In genomic region chr11:51431968-51432367, GRCm38 (mm10) we compare ENCODE assay signal across 17 mouse cellular contexts.
A peak's percentile ranks its signal among the peaks of the same experiment; 100 is the strongest.
DNase-seq lines count a peak whose midpoint lies in the region; ATAC-seq and TF ChIP-seq lines count a peak whose summit lies in the region.
"Had no signal": no experiment of that assay in that cellular context is flagged by ENCODE, and none has a peak within 500 bp of the region (broad histone marks: within the 10 kb centered on the region; RNA-seq: fewer than 3 reads in every experiment).

No protein-coding gene starts in this region.

- no peak; the same call in 1 of the 2 replicates for ATAC-seq in kidney, embryonic 15.5 days (replicated peaks; ENCODE audit: low FRiP score)
- ATAC-seq in lung, postnatal 0 days: peak; percentile 18; the same call in 1 of the 2 replicates
- ATAC-seq: forebrain, embryonic 16.5 days had no signal

- no peak overlapping the region for H3ac ChIP-seq in myocyte (ENCODE audit: control insufficient read depth, insufficient read length)

- peak overlapping the region; percentile 24; the same call in 1 of the 2 replicates for H3K4me3 ChIP-seq in kidney, adult 2 months (ENCODE audit: insufficient read depth, low read depth, low read length)
- no peak overlapping the region for H3K4me3 ChIP-seq in kidney, embryonic 15.5 days (replicated peaks)
- H3K4me3 ChIP-seq in lung, postnatal 0 days (ENCODE audit: low read depth, low read length): no peak overlapping the region
- H3K4me3 ChIP-seq in myocyte: no peak overlapping the region
- no peak overlapping the region for H3K4me3 ChIP-seq in forebrain, embryonic 10.5 days
- H3K4me3 ChIP-seq: erythroblast, embryonic 14.5 days; liver, embryonic 15.5 days had no signal

- H3K4me2 ChIP-seq in kidney, embryonic 15.5 days: no peak overlapping the region
- peak overlapping the region; percentile 42 for H3K4me2 ChIP-seq in lung, postnatal 0 days (replicated peaks; ENCODE audit: low read depth, low read length)
- H3K4me2 ChIP-seq in myocyte (ENCODE audit: low read depth): peak overlapping the region; percentile 8
- H3K4me2 ChIP-seq: heart, embryonic 11.5 days; liver, embryonic 15.5 days had no signal

- WGBS in kidney, adult 2 months: 39% methylated on average over 8 of the region's 8 CpGs
- 46% methylated on average over 8 of the region's 8 CpGs for WGBS in kidney, embryonic 15.5 days
- 54% methylated on average over 8 of the region's 8 CpGs for WGBS in lung, postnatal 0 days
- WGBS in forebrain, embryonic 10.5 days: 84% methylated on average over 8 of the region's 8 CpGs

- H3K4me1 ChIP-seq in kidney, adult 2 months (ENCODE audit: control insufficient read depth, insufficient read depth, low read length): no peaks in the 10 kb centered on the region
- peaks cover 9% of the 10 kb centered on the region; the same call in 1 of the 2 replicates for H3K4me1 ChIP-seq in kidney, embryonic 15.5 days
- H3K4me1 ChIP-seq in lung, postnatal 0 days (ENCODE audit: insufficient read depth, low read depth, low read length): peaks cover 9% of the 10 kb centered on the region; the same call in 1 of the 2 replicates
- H3K4me1 ChIP-seq in forebrain, embryonic 10.5 days: peaks cover 26% of the 10 kb centered on the region

- no peak for TF ChIP-seq EP300 in lung, postnatal 0 days (IDR thresholded peaks at IDR 0.05)

- no peak for TF ChIP-seq CTCF in kidney, adult 2 months (conservative IDR thresholded peaks at IDR 0.05; ENCODE audit: insufficient read depth, insufficient read length, low read depth, low read length)
- no peak for TF ChIP-seq CTCF in lung, postnatal 0 days (IDR thresholded peaks at IDR 0.05)

- H3K36me3 ChIP-seq in kidney, adult 2 months (ENCODE audit: control insufficient read depth, insufficient read depth, low read length): no peaks in the 10 kb centered on the region
- no peaks in the 10 kb centered on the region for H3K36me3 ChIP-seq in kidney, embryonic 15.5 days
- H3K36me3 ChIP-seq in lung, postnatal 0 days (ENCODE audit: insufficient read depth, low read length): no peaks in the 10 kb centered on the region
- no peaks in the 10 kb centered on the region for H3K36me3 ChIP-seq in myocyte (ENCODE audit: control insufficient read depth, insufficient read depth)
- no peaks in the 10 kb centered on the region for H3K36me3 ChIP-seq in forebrain, embryonic 10.5 days (replicated peaks)
- H3K36me3 ChIP-seq: G1E; liver, embryonic 15.5 days had no signal

- no peak for DNase-seq in kidney, adult 2 months
- peak; percentile 20 for DNase-seq in lung, postnatal 0 days (ENCODE audit: low spot score)
- DNase-seq in lung, postnatal 10 days: no peak
- no peak for DNase-seq in forebrain, embryonic 10.5 days (ENCODE audit: extremely low spot score, low spot score)
- no peak for DNase-seq in right cerebral cortex, postnatal 25 days
- DNase-seq: cerebellum, adult 9-10 months; embryo, embryonic 11 days; heart, postnatal 36 days; right cerebral cortex, postnatal 4 days; thymus, postnatal 25 days had no signal

- TF ChIP-seq POLR2A in kidney, adult 2 months (IDR thresholded peaks at IDR 0.05; ENCODE audit: low read depth, low read length): no peak
- TF ChIP-seq POLR2A in myocyte (IDR thresholded peaks at IDR 0.05; ENCODE audit: insufficient read length, low read depth): no peak

- 0 out of 2 replicates have a peak, but pooled peaks cover 4% of the 10 kb centered on the region for H3K9me3 ChIP-seq in kidney, embryonic 15.5 days (replicated peaks)
- H3K9me3 ChIP-seq in lung, postnatal 0 days (ENCODE audit: low read length): no peaks in the 10 kb centered on the region
- H3K9me3 ChIP-seq in forebrain, embryonic 10.5 days: peaks cover 6% of the 10 kb centered on the region

- H3K27ac ChIP-seq in kidney, adult 2 months (ENCODE audit: insufficient read depth, low read depth, low read length): no peak overlapping the region
- no peak overlapping the region for H3K27ac ChIP-seq in kidney, embryonic 15.5 days
- H3K27ac ChIP-seq in lung, postnatal 0 days (ENCODE audit: low read length): peak overlapping the region; percentile 40; the same call in 1 of the 2 replicates
- H3K27ac ChIP-seq in forebrain, embryonic 10.5 days: no peak overlapping the region
- H3K27ac ChIP-seq: liver, embryonic 15.5 days had no signal

- no peaks in the 10 kb centered on the region for H3K79me2 ChIP-seq in myocyte (ENCODE audit: control insufficient read depth, insufficient read depth)

- no peak overlapping the region for H3K9ac ChIP-seq in kidney, embryonic 15.5 days
- no peak overlapping the region for H3K9ac ChIP-seq in lung, postnatal 0 days (replicated peaks; ENCODE audit: low read depth)
- H3K9ac ChIP-seq: liver, embryonic 15.5 days had no signal

- H3K27me3 ChIP-seq in kidney, adult 2 months (replicated peaks; ENCODE audit: control insufficient read depth, insufficient read depth, low read length): no peaks in the 10 kb centered on the region
- no peaks in the 10 kb centered on the region for H3K27me3 ChIP-seq in kidney, embryonic 15.5 days
- H3K27me3 ChIP-seq in lung, postnatal 0 days (replicated peaks; ENCODE audit: insufficient read depth, low read length): no peaks in the 10 kb centered on the region
- H3K27me3 ChIP-seq in myocyte (ENCODE audit: control insufficient read depth, insufficient read depth, insufficient read length): no peaks in the 10 kb centered on the region
- H3K27me3 ChIP-seq in forebrain, embryonic 10.5 days (ENCODE audit: poor library complexity, severe bottlenecking): no peaks in the 10 kb centered on the region
- H3K27me3 ChIP-seq: liver, embryonic 15.5 days had no signal

TF ChIP-seq in myocyte, 11 proteins besides CTCF, POLR2A, EP300 and RAD21:
- TF ChIP-seq TCF3 (IDR thresholded peaks at IDR 0.05; ENCODE audit: insufficient read length, low read depth) (no peak), MAX (IDR thresholded peaks at IDR 0.05; ENCODE audit: low read depth) (no peak), CEBPB (IDR thresholded peaks at IDR 0.05; ENCODE audit: insufficient read depth, poor library complexity, severe bottlenecking) (no peak), MYOG (IDR thresholded peaks at IDR 0.05; ENCODE audit: control insufficient read depth in 1 of 3, insufficient read depth in 1 of 3, insufficient read length in 2 of 3, low read depth in 2 of 3) (no peak), REST (IDR thresholded peaks at IDR 0.05; ENCODE audit: insufficient read depth, insufficient read length) (no peak), TCF12 (IDR thresholded peaks at IDR 0.05; ENCODE audit: insufficient read depth, poor library complexity, severe bottlenecking) (no peak), USF1 (IDR thresholded peaks at IDR 0.05; ENCODE audit: low read depth) (no peak), POLR2AphosphoS2 (IDR thresholded peaks at IDR 0.05; ENCODE audit: insufficient read length, low read depth) (no peak), E2F4 (IDR thresholded peaks at IDR 0.05; ENCODE audit: insufficient read depth) (no peak), SRF (IDR thresholded peaks at IDR 0.05; ENCODE audit: control insufficient read depth, insufficient read length, low read depth) (no peak), MYOD1 (IDR thresholded peaks at IDR 0.05; ENCODE audit: control insufficient read depth in 1 of 3, insufficient read length in 2 of 3, low read depth in 2 of 3) (no peak)
